Mouse (Mus musculus): Measurements from ENCODE around the gene Agrp. TPM values are rescaled to one million over a fixed set of nuclear protein-coding genes. Genes with fewer than 3 reads are reported as not detected.
A peak's percentile ranks its signal among the peaks of the same experiment; 100 is the strongest.

The Agrp gene
- total and polyA plus RNA-seq, 2 experiments from 2014 or later, result 7.6 TPM; not detected in 1

DNA sequence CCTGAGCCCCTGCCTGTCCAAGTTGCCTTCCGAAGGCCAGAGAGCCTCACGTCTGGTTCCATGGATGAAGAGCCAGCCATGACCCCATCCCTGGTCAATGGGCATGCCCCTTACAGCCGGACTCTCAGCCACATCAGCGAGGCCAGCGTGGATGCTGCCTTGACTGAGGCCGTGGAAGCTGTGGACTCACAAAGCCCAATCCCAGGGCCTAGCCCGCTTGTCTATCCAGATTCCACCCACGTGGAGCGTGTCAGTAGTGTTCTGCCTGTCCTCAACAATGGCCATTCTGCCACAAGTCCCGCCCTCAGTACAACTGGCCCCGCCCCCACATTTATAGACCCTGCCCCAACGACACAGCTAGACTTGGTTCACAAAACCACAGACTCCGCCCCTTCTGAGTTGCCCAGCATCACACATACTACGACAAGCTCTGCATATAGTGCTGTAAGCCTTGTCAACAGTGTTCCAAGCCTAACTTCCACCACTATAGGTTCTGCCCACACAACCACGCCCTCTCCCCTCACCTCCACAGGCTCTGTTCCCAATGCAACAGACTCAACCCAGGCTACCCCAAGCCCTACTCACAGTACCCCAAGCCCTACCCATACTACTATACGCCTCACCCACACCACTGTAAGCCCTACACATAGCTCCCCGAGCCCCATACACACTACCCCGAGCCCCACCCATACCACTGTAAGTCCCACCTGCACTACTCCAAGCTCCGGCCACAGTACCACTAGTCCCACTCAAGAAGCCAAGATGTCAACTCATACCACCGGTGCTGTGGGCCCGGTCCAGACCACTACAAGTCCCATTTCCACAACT, 19.5 kb downstream of the Agrp start:
- H3K9me3 ChIP-seq (ENCODE audit: low read length), result no peaks in the 10 kb centered on the region
- H3K27me3 ChIP-seq (ENCODE audit: insufficient read depth, low read length), result peaks cover 4% of the 10 kb centered on the region; the same call in 1 of the 2 replicates
- no peak overlapping the region for H3K4me2 ChIP-seq (ENCODE audit: low read depth, low read length, poor library complexity, severe bottlenecking)
- peaks cover 7% of the 10 kb centered on the region; the same call in 1 of the 2 replicates for H3K4me1 ChIP-seq (ENCODE audit: insufficient read depth, low read length)
- TF ChIP-seq CTCF (IDR thresholded peaks at IDR 0.05), result no peak
- WGBS, result 91% methylated on average over 21 of the region's 21 CpGs
- H3K36me3 ChIP-seq (ENCODE audit: insufficient read depth, low read length), result peaks cover 70% of the 10 kb centered on the region
- no peak overlapping the region for H3K27ac ChIP-seq (ENCODE audit: low read depth, low read length)
- H3K9ac ChIP-seq (replicated peaks; ENCODE audit: low read length, poor library complexity, severe bottlenecking), result no peak overlapping the region
- no peak for ATAC-seq (ENCODE audit: low FRiP score)
- DNase-seq (ENCODE audit: low spot score), result no peak
- no peak overlapping the region for H3K4me3 ChIP-seq (ENCODE audit: low read depth, low read length)

DNA sequence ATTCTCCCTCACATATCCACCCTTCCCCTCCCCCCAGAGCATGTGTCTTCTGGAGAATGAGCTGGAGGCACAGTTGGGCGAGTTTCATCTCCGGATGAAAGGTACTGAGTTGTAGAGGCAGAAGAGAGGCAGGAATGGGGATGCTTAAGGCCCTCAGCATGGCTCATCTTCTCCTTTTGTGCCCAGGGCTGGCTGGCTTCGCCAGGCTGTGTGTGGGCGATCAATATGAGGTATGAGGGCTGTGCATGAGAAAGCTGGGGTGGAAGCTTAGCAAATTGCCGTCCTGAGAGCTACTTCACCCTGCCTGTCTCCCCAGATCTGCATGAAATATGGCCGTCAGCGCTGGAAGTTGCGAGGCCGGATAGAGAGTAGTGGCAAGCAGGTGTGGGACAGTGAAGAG, 21.3 kb downstream of the Agrp start:
- ATAC-seq (ENCODE audit: low FRiP score), result no peak
- Histone ChIP-seq H3K4me1 (ENCODE audit: insufficient read depth, low read length) (peaks cover 7% of the 10 kb centered on the region; the same call in 1 of the 2 replicates), H3K9me3 (ENCODE audit: low read length) (no peaks in the 10 kb centered on the region), H3K4me3 (ENCODE audit: low read depth, low read length) (no peak overlapping the region), H3K27me3 (ENCODE audit: insufficient read depth, low read length) (peaks cover 4% of the 10 kb centered on the region), H3K9ac (replicated peaks; ENCODE audit: low read length, poor library complexity, severe bottlenecking) (no peak overlapping the region), H3K27ac (ENCODE audit: low read depth, low read length) (no peak overlapping the region), H3K4me2 (ENCODE audit: low read depth, low read length, poor library complexity, severe bottlenecking) (no peak overlapping the region), H3K36me3 (ENCODE audit: insufficient read depth, low read length) (peaks cover 64% of the 10 kb centered on the region)
- 91% methylated on average over 9 of the region's 9 CpGs for WGBS
- no peak for DNase-seq (ENCODE audit: low spot score)
- no peak for TF ChIP-seq CTCF (IDR thresholded peaks at IDR 0.05)

DNA sequence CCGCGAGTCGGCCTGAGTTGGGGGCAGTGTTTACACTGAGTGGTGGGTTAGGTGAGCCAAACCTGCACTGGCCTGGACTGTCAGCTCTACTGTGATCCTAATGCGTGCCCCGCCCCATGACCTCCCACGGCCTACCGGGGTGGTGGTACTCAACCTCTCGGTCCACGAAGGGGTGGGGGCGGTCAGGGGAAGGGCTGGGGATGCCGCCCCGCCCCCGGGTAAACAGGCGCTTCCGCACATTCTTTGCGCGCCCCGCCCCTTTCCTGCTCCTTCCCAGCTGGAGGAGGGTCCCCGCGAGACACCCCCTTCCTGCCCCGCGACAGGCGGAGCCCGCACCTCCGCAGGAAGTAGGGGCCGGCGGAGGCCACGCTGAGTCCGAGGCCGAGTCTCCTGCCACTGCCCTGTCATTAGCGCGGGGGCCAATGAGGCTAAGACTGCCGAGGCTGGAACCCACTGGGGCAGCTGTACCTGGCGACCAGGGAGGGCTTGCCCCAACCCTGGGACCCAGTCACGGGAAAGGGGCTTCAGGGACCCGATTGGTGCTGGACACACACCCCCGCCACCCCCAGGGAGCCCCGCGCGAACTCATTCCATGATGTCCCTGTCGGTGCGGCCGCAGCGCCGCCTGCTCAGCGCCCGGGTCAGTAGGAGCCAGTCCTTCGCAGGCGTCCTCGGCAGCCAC, 23.2 kb downstream of the Agrp start:
- 0 out of 2 replicates have a peak, but pooled peaks have one; percentile 15 for ATAC-seq (ENCODE audit: low FRiP score)
- no peak overlapping the region for H3K27ac ChIP-seq (ENCODE audit: low read depth, low read length)
- H3K4me3 ChIP-seq (ENCODE audit: low read depth, low read length), result peak overlapping the region; percentile 32
- H3K27me3 ChIP-seq (ENCODE audit: insufficient read depth, low read length), result peaks cover 4% of the 10 kb centered on the region
- peaks cover 45% of the 10 kb centered on the region for H3K36me3 ChIP-seq (ENCODE audit: insufficient read depth, low read length)
- no peaks in the 10 kb centered on the region for H3K9me3 ChIP-seq (ENCODE audit: low read length)
- WGBS, result 5% methylated on average over 41 of the region's 50 CpGs
- peaks cover 7% of the 10 kb centered on the region; the same call in 1 of the 2 replicates for H3K4me1 ChIP-seq (ENCODE audit: insufficient read depth, low read length)
- peak overlapping the region; percentile 51; the same call in 1 of the 2 replicates for H3K9ac ChIP-seq (replicated peaks; ENCODE audit: low read length, poor library complexity, severe bottlenecking)
- TF ChIP-seq CTCF (IDR thresholded peaks at IDR 0.05), result no peak
- no peak for DNase-seq (ENCODE audit: low spot score)
- peak overlapping the region; percentile 71 for H3K4me2 ChIP-seq (ENCODE audit: low read depth, low read length, poor library complexity, severe bottlenecking)

DNA sequence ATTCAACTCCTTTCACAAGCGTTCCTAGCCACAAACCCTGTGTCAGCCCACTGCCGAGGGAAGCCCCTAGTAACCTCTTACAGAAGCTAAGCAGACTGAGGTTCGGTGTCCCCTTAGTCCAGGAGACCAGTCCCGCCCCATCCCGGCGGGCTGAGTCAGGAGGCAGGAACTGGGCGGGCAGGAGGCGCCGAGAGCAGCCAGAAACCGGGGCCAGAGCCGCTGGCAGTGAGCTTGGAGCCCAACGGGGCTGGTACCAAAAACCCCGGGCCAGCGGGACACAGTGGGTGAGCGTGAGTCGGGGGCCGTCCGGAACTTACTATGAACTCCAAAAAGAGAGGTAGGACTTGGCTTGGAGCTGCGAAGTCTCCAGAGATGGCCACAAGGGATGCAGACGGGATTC, 24.2 kb downstream of the Agrp start:
- Histone ChIP-seq H3K27me3 (ENCODE audit: insufficient read depth, low read length) (peaks cover 4% of the 10 kb centered on the region), H3K36me3 (ENCODE audit: insufficient read depth, low read length) (peaks cover 35% of the 10 kb centered on the region), H3K27ac (ENCODE audit: low read depth, low read length) (no peak overlapping the region), H3K4me2 (ENCODE audit: low read depth, low read length, poor library complexity, severe bottlenecking) (peak overlapping the region; percentile 29), H3K4me1 (ENCODE audit: insufficient read depth, low read length) (peaks cover 7% of the 10 kb centered on the region; the same call in 1 of the 2 replicates), H3K9ac (replicated peaks; ENCODE audit: low read length, poor library complexity, severe bottlenecking) (0 out of 2 replicates have a peak overlapping the region, but pooled peaks have one; percentile 8), H3K4me3 (ENCODE audit: low read depth, low read length) (0 out of 2 replicates have a peak overlapping the region, but pooled peaks have one; percentile 9), H3K9me3 (ENCODE audit: low read length) (no peaks in the 10 kb centered on the region)
- DNase-seq (ENCODE audit: low spot score) (no peak), ATAC-seq (ENCODE audit: low FRiP score) (no peak)
- WGBS, result 8% methylated on average over 20 of the region's 20 CpGs
- TF ChIP-seq CTCF (IDR thresholded peaks at IDR 0.05), result no peak

DNA sequence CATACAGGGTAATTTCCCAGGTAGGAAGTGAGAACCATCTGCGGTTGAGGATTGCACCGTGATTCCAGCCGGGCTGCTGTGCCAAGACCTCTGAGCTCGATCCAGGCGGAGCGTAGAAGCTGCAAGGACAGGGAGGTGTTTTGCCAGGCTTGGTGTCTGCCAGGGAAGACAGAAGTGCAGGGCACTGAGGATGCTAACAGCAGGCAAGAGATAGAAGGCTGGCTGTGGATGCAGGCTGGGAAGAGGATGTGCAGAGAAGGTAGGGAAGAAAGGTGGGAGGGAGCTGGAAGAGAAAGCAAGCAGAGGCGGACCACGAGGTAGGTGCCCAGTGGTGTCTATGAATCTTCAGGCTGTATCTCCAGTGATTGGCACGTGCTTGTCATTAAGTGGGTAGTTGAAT, 25.4 kb downstream of the Agrp start:
- no peak overlapping the region for H3K4me2 ChIP-seq (ENCODE audit: low read depth, low read length, poor library complexity, severe bottlenecking)
- DNase-seq (ENCODE audit: low spot score) (no peak), ATAC-seq (ENCODE audit: low FRiP score) (no peak)
- no peak overlapping the region for H3K9ac ChIP-seq (replicated peaks; ENCODE audit: low read length, poor library complexity, severe bottlenecking)
- no peak overlapping the region for H3K4me3 ChIP-seq (ENCODE audit: low read depth, low read length)
- no peak for TF ChIP-seq CTCF (IDR thresholded peaks at IDR 0.05)
- peaks cover 23% of the 10 kb centered on the region for H3K36me3 ChIP-seq (ENCODE audit: insufficient read depth, low read length)
- H3K4me1 ChIP-seq (ENCODE audit: insufficient read depth, low read length), result peaks cover 11% of the 10 kb centered on the region; the same call in 1 of the 2 replicates
- WGBS, result 89% methylated on average over 9 of the region's 9 CpGs
- no peak overlapping the region for H3K27ac ChIP-seq (ENCODE audit: low read depth, low read length)
- H3K9me3 ChIP-seq (ENCODE audit: low read length), result no peaks in the 10 kb centered on the region
- peaks cover 4% of the 10 kb centered on the region for H3K27me3 ChIP-seq (ENCODE audit: insufficient read depth, low read length)
